Mouse (Mus musculus): ENCODE measurements at regions not wholly inside any gene's neighbourhood (a gene's known extent, or its start where the extent isn't known, plus 50 kb on each side); places are given as distances from the start of the nearest gene placed in this dataset.

- DNase-seq: no peak
Observed at GRCm38 (mm10) chr19:35278395-35278794, 356.2 kb downstream of the Kif20b start.

GRCm38 (mm10) chr19:35282775-35283447 lies 360.8 kb downstream of the Kif20b start:
- no peak for DNase-seq

GRCm38 (mm10) chr19:35298846-35299245 lies 376.7 kb downstream of the Kif20b start:
- no peak for DNase-seq

GRCm38 (mm10) chr19:35302723-35303270 lies 380.6 kb downstream of the Kif20b start:
- DNase-seq: no peak

Data from kidney, postnatal 36 days (tissue).